Mouse (Mus musculus) myocyte (in vitro differentiated cells): ENCODE data around the gene Rad9b. TPM values are rescaled to one million over a fixed set of nuclear protein-coding genes. Genes with fewer than 3 reads are reported as not detected.

ENCODE experiments used
- H3K27me3 ChIP-seq: one replicate; pipeline ENCODE4 v1.6.1; 2011; ENCODE audit not compliant: control insufficient read depth, insufficient read depth, insufficient read length
- H3K36me3 ChIP-seq: one replicate; pipeline ENCODE4 v1.6.1; 2011; ENCODE audit not compliant: control insufficient read depth, insufficient read depth
- H3K4me2 ChIP-seq: one replicate; pipeline ENCODE4 v1.6.1; 2011; ENCODE audit warnings: low read depth, control low read depth
- H3K4me3 ChIP-seq: one replicate; pipeline ENCODE4 v1.5.1; 2011; ENCODE audit warnings: mild to moderate bottlenecking, control low read depth, moderate library complexity
- H3K79me2 ChIP-seq: one replicate; pipeline ENCODE4 v1.6.1; 2011; ENCODE audit not compliant: control insufficient read depth, insufficient read depth
- H3ac ChIP-seq: one replicate; pipeline ENCODE4 v1.6.1; 2011; ENCODE audit not compliant: control insufficient read depth, insufficient read length
- CEBPB ChIP-seq: IDR thresholded peaks from 2 replicates; pipeline ENCODE4 v1.6.1; 2011; ENCODE audit warnings: mild to moderate bottlenecking, moderate library complexity; ENCODE audit not compliant: poor library complexity, insufficient read depth, severe bottlenecking
- E2F4 ChIP-seq: IDR thresholded peaks from one replicate; pipeline ENCODE4 v1.6.1; 2011; ENCODE audit warnings: mild to moderate bottlenecking, control low read depth, moderate library complexity; ENCODE audit not compliant: insufficient read depth
- MAX ChIP-seq: IDR thresholded peaks from one replicate; pipeline ENCODE4 v1.6.1; 2011; ENCODE audit warnings: low read depth, mild to moderate bottlenecking, control low read depth
- MYOD1 ChIP-seq, 3 experiments: IDR thresholded peaks; one replicate each; pipeline ENCODE4 v1.6.1; 2011; ENCODE audit warnings: control low read depth in 2 of 3, low read depth in 2 of 3, mild to moderate bottlenecking in 2 of 3, moderate library complexity in 1 of 3; ENCODE audit not compliant: insufficient read length in 2 of 3, control insufficient read depth in 1 of 3
- MYOG ChIP-seq, 3 experiments: IDR thresholded peaks; one replicate each; pipeline ENCODE4 v1.6.1; 2011; ENCODE audit warnings: control low read depth in 2 of 3, low read depth in 2 of 3, mild to moderate bottlenecking in 2 of 3; ENCODE audit not compliant: insufficient read length in 2 of 3, control insufficient read depth in 1 of 3, insufficient read depth in 1 of 3
- POLR2A ChIP-seq: IDR thresholded peaks from one replicate; pipeline ENCODE4 v1.6.1; 2011; ENCODE audit warnings: low read depth, mild to moderate bottlenecking, control low read depth, moderate library complexity; ENCODE audit not compliant: insufficient read length
- POLR2AphosphoS2 ChIP-seq: IDR thresholded peaks from one replicate; pipeline ENCODE4 v1.6.1; 2011; ENCODE audit warnings: low read depth, control low read depth; ENCODE audit not compliant: insufficient read length
- REST ChIP-seq: IDR thresholded peaks from one replicate; pipeline ENCODE4 v1.6.1; 2011; ENCODE audit warnings: mild to moderate bottlenecking, control low read depth, moderate library complexity; ENCODE audit not compliant: insufficient read depth, insufficient read length
- SRF ChIP-seq: IDR thresholded peaks from one replicate; pipeline ENCODE4 v1.6.1; 2011; ENCODE audit warnings: low read depth; ENCODE audit not compliant: control insufficient read depth, insufficient read length
- TCF12 ChIP-seq: IDR thresholded peaks from one replicate; pipeline ENCODE4 v1.6.1; 2011; ENCODE audit warnings: mild to moderate bottlenecking, control low read depth; ENCODE audit not compliant: poor library complexity, insufficient read depth, severe bottlenecking
- TCF3 ChIP-seq: IDR thresholded peaks from one replicate; pipeline ENCODE4 v1.6.1; 2011; ENCODE audit warnings: low read depth, control low read depth; ENCODE audit not compliant: insufficient read length
- USF1 ChIP-seq: IDR thresholded peaks from one replicate; pipeline ENCODE4 v1.6.1; 2011; ENCODE audit warnings: low read depth, mild to moderate bottlenecking, control low read depth, moderate library complexity
- polyA plus RNA-seq: library from polyadenylated mRNA; unstranded; fragments of >200 nt; fragmentation: generic; extraction: Trizol; gene quantifications from one replicate; pipeline ENCODE4 v1.2.1, GENCODE M21; 2012; ENCODE audit warnings: missing spikeins

Gene Rad9b
- polyA plus RNA-seq, 1 experiment = 1.9 TPM

DNA sequence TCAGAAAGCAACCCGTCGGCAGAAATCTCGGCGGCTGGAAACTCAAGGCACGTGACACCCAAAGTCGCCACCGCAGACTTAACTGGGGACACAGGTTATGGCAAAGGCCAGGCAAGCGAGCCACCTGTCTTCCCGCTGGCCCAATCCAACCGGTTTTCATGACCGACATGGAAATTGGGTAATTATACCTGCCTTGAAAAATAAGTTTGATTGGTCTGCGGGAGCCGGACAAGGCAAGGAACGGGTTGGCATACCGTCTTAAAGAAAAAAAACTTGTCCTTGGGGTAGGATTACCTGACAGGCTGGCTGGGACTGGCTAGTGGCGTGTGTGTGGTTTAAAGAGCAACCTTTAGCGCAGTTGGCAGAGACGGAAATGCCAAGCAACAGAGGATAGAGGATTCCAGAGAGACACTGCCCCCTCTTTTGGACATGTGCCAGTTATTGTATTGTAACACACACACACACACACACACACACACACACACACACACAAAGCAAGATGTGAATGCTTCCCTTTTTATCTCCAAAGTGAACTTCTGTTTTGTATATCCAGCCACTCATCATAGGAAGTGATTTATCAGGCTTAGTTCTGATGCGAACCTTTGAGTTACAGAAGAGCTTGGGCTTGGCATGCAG is 73.1 kb downstream of the Rad9b start:
- Histone ChIP-seq H3K4me2 (no peak overlapping the region), H3K4me3 (no peak overlapping the region), H3ac (no peak overlapping the region), H3K36me3 (no peaks in the 10 kb centered on the region), H3K27me3 (no peaks in the 10 kb centered on the region), H3K79me2 (peaks cover 12% of the 10 kb centered on the region)
- TF ChIP-seq POLR2AphosphoS2 (no peak), SRF (no peak), REST (no peak), MYOG (IDR thresholded peaks at IDR 0.05; ENCODE audit: control insufficient read depth in 1 of 3, insufficient read depth in 1 of 3, insufficient read length in 2 of 3, low read depth in 2 of 3) (no peak), MAX (no peak), TCF12 (no peak), TCF3 (no peak), POLR2A (no peak), E2F4 (no peak)

- H3K36me3 ChIP-seq = no peaks in the 10 kb centered on the region
- no peak overlapping the region for H3K4me3 ChIP-seq
- H3K79me2 ChIP-seq = peaks cover 7% of the 10 kb centered on the region
- H3K27me3 ChIP-seq = no peaks in the 10 kb centered on the region
- TF ChIP-seq E2F4 (no peak), MYOG (IDR thresholded peaks at IDR 0.05; ENCODE audit: control insufficient read depth in 1 of 3, insufficient read depth in 1 of 3, insufficient read length in 2 of 3, low read depth in 2 of 3) (no peak), TCF12 (no peak), CEBPB (no peak), POLR2A (no peak), POLR2AphosphoS2 (no peak), REST (no peak), USF1 (no peak), TCF3 (no peak), MYOD1 (IDR thresholded peaks at IDR 0.05; ENCODE audit: control insufficient read depth in 1 of 3, insufficient read length in 2 of 3, low read depth in 2 of 3) (no peak), MAX (no peak), SRF (no peak)
- H3K4me2 ChIP-seq = no peak overlapping the region
- H3ac ChIP-seq = no peak overlapping the region
Measured at GRCm38 (mm10) chr5:122280422-122280826, 73.6 kb downstream of the Rad9b start.

GRCm38 (mm10) chr5:122279799-122280421 is 74.1 kb downstream of the Rad9b start:
- no peaks in the 10 kb centered on the region for H3K27me3 ChIP-seq
- H3K4me2 ChIP-seq = no peak overlapping the region
- H3K79me2 ChIP-seq = peaks cover 2% of the 10 kb centered on the region
- TF ChIP-seq SRF = no peak
- no peak for TF ChIP-seq TCF12
- no peak for TF ChIP-seq CEBPB
- TF ChIP-seq POLR2A = no peak
- no peak for TF ChIP-seq REST
- no peak for TF ChIP-seq MYOG (IDR thresholded peaks at IDR 0.05; ENCODE audit: control insufficient read depth in 1 of 3, insufficient read depth in 1 of 3, insufficient read length in 2 of 3, low read depth in 2 of 3)
- TF ChIP-seq MYOD1 (IDR thresholded peaks at IDR 0.05; ENCODE audit: control insufficient read depth in 1 of 3, insufficient read length in 2 of 3, low read depth in 2 of 3) = no peak
- no peak overlapping the region for H3ac ChIP-seq
- no peak overlapping the region for H3K4me3 ChIP-seq
- no peaks in the 10 kb centered on the region for H3K36me3 ChIP-seq

DNA sequence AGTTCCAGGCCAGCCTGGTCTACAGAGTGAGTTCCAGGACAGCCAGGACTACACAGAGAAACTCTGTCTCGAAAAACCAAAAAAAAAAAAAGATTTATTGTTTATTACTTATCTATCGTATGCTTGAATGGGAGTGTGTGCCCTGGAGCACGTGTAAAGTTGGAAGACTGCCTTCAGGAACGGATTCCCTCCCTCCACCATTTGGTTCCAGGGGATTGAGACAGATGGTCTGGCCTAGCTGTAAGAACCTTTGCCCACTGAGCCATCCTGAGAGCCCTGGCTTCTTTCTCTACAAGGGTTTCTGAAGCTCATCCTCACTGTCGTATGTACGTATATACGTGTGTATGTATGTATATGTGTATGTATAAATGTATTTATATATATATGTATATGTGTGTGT is 75.1 kb downstream of the Rad9b start:
- no peak overlapping the region for H3K4me3 ChIP-seq
- no peak for TF ChIP-seq REST
- TF ChIP-seq MAX = no peak
- TF ChIP-seq POLR2AphosphoS2 = no peak
- TF ChIP-seq E2F4 = no peak
- TF ChIP-seq TCF3 = no peak
- TF ChIP-seq MYOD1 (IDR thresholded peaks at IDR 0.05; ENCODE audit: control insufficient read depth in 1 of 3, insufficient read length in 2 of 3, low read depth in 2 of 3) = no peak
- no peak for TF ChIP-seq TCF12
- TF ChIP-seq POLR2A = no peak
- no peak for TF ChIP-seq CEBPB
- no peak for TF ChIP-seq SRF
- TF ChIP-seq USF1 = no peak
- H3K79me2 ChIP-seq = no peaks in the 10 kb centered on the region
- H3K4me2 ChIP-seq = no peak overlapping the region
- no peaks in the 10 kb centered on the region for H3K27me3 ChIP-seq
- no peak overlapping the region for H3ac ChIP-seq
- no peaks in the 10 kb centered on the region for H3K36me3 ChIP-seq

GRCm38 (mm10) chr5:122274785-122275184 is 79.2 kb downstream of the Rad9b start:
- no peak overlapping the region for H3ac ChIP-seq
- H3K4me3 ChIP-seq = no peak overlapping the region

More at GRCm38 (mm10) chr5:122274785-122275184, 79.2 kb downstream of the Rad9b start:
- H3K36me3 ChIP-seq = no peaks in the 10 kb centered on the region
- no peak overlapping the region for H3K4me2 ChIP-seq
- H3K27me3 ChIP-seq = no peaks in the 10 kb centered on the region
- no peaks in the 10 kb centered on the region for H3K79me2 ChIP-seq
- TF ChIP-seq TCF3 (no peak), POLR2AphosphoS2 (no peak), CEBPB (no peak), MYOG (IDR thresholded peaks at IDR 0.05; ENCODE audit: control insufficient read depth in 1 of 3, insufficient read depth in 1 of 3, insufficient read length in 2 of 3, low read depth in 2 of 3) (no peak), E2F4 (no peak), MAX (no peak), POLR2A (no peak), USF1 (no peak), REST (no peak), MYOD1 (IDR thresholded peaks at IDR 0.05; ENCODE audit: control insufficient read depth in 1 of 3, insufficient read length in 2 of 3, low read depth in 2 of 3) (no peak), SRF (no peak), TCF12 (no peak)

Other genes starting within 250 kb of the Rad9b start
- gene Ccdc63, start 213.4 kb downstream of the Rad9b start, polyA plus RNA-seq = not detected
- gene Ppp1cc, start 196.0 kb downstream of the Rad9b start, polyA plus RNA-seq = 136 TPM
- gene Hvcn1, start 147.4 kb downstream of the Rad9b start, polyA plus RNA-seq = 0.08 TPM
- 4.7 TPM for gene Tctn1, start 89.8 kb downstream of the Rad9b start, polyA plus RNA-seq
- 6.2 TPM for gene Pptc7, start 69.9 kb downstream of the Rad9b start, polyA plus RNA-seq
- 139 TPM for gene Vps29, start 136 bp upstream of the Rad9b start, polyA plus RNA-seq
- 18.9 TPM for gene Gpn3, start 17.6 kb upstream of the Rad9b start, polyA plus RNA-seq
- gene Fam216a, start 18.1 kb upstream of the Rad9b start, polyA plus RNA-seq = 27.7 TPM
- gene Arpc3, start 37.6 kb upstream of the Rad9b start, polyA plus RNA-seq = 217 TPM
- 62.7 TPM for gene Anapc7, start 67.5 kb upstream of the Rad9b start, polyA plus RNA-seq
- 295 TPM for gene Atp2a2, start 148.0 kb upstream of the Rad9b start, polyA plus RNA-seq